ENCODE assay signal across 9 mouse cellular contexts in genomic region chr13:69852313-69852712, GRCm38 (mm10). TPM values are rescaled to one million over a fixed set of nuclear protein-coding genes. Genes with fewer than 3 reads are reported as not detected.
A peak's percentile ranks its signal among the peaks of the same experiment; 100 is the strongest.
DNase-seq lines count a peak whose midpoint lies in the region; ATAC-seq lines count a peak whose summit lies in the region.
"Had no signal": no experiment of that assay in that cellular context is flagged by ENCODE, and none has a peak within 500 bp of the region (broad histone marks: within the 10 kb centered on the region; RNA-seq: fewer than 3 reads in every experiment).

No protein-coding gene starts in this region.

- no peak overlapping the region for H3K27ac ChIP-seq in limb, embryonic 11.5 days (replicated peaks; ENCODE audit: low read depth, low read length)

- no peaks in the 10 kb centered on the region for H3K36me3 ChIP-seq in limb, embryonic 11.5 days (ENCODE audit: control insufficient read depth, insufficient read depth, low read length)

- no peaks in the 10 kb centered on the region for H3K4me1 ChIP-seq in limb, embryonic 11.5 days (ENCODE audit: control insufficient read depth, insufficient read depth, low read length)

- no peak overlapping the region for H3K9ac ChIP-seq in limb, embryonic 11.5 days (ENCODE audit: low read length)

- no peak overlapping the region for H3K4me2 ChIP-seq in limb, embryonic 11.5 days (ENCODE audit: low read depth, severe bottlenecking)

- no peak overlapping the region for H3K4me3 ChIP-seq in limb, embryonic 11.5 days (ENCODE audit: low read depth, low read length)

- no peaks in the 10 kb centered on the region for H3K9me3 ChIP-seq in limb, embryonic 11.5 days (ENCODE audit: control insufficient read depth, low read length)

- 57% methylated on average over 5 of the region's 5 CpGs for WGBS in limb, embryonic 11.5 days

- peak; percentile 37 for DNase-seq in gastrocnemius, postnatal 10 days
- no peak for DNase-seq in gastrocnemius, adult 8-10 months (ENCODE audit: low spot score in 2 of 2)
- DNase-seq in lung, postnatal 14 days = peak; percentile 13
- DNase-seq in lung, postnatal 4 days = no peak
- DNase-seq in WW6 (ENCODE audit: low read depth, low spot score) = peak; percentile 5
- DNase-seq in limb, embryonic 11.5 days (ENCODE audit: low spot score) = peak; percentile 84
- no peak for DNase-seq in spleen, adult 18-20 months

- no peak for ATAC-seq in limb, embryonic 11.5 days (ENCODE audit: insufficient number of reproducible peaks, low FRiP score, low TSS enrichment, low read depth)
- ATAC-seq in erythroblast, adult 5-6 weeks (replicated peaks; ENCODE audit: low FRiP score, poor library complexity, severe bottlenecking) = no peak
- ATAC-seq: CD4-positive, CD25-positive, alpha-beta regulatory T cell, adult 4 months had no signal

- no peaks in the 10 kb centered on the region for H3K27me3 ChIP-seq in limb, embryonic 11.5 days (ENCODE audit: control insufficient read depth, insufficient read depth, low read length)

RNA-seq across cellular contexts. Expression of gene Med10, which starts 50.1 kb away (rescaled TPM):
- total RNA-seq in gastrocnemius, postnatal 10 days (2021) = 10 to 100 TPM; 19.8 to 27.4 TPM
- 10 to 100 TPM in 2 of 4 experiments, 1 to 10 TPM in 2; 8.2 to 14.4 (median 11.4) TPM for total RNA-seq in gastrocnemius, adult 8-10 months (2022)
- 170 and 173 TPM in 2 replicates for polyA plus RNA-seq in limb, embryonic 11.5 days (2014; fragmentation: Nextera tagmentation; extraction: Ambion mirVana)
- total RNA-seq in erythroblast, adult 5-6 weeks (2015; ENCODE audit: low replicate concordance) = 13.2 and 15.8 TPM in 2 replicates
- 18.9 and 26.3 TPM in 2 replicates for total RNA-seq in erythroblast, adult 5-6 weeks (2017; ENCODE audit: low replicate concordance)

Comparison
In these comparisons a context has a peak if more than half of its experiments do, and no peak if none do; other contexts are left out.
1. DNase-seq: peak in gastrocnemius, postnatal 10 days (single experiment), lung, postnatal 14 days (single experiment), WW6 (single experiment) and limb, embryonic 11.5 days (single experiment); none in gastrocnemius, adult 8-10 months (0 of 2), lung, postnatal 4 days (0 of 2) and spleen, adult 18-20 months (0 of 2).